Mouse (Mus musculus): ENCODE measurements around the gene Gtpbp3.

DNA sequence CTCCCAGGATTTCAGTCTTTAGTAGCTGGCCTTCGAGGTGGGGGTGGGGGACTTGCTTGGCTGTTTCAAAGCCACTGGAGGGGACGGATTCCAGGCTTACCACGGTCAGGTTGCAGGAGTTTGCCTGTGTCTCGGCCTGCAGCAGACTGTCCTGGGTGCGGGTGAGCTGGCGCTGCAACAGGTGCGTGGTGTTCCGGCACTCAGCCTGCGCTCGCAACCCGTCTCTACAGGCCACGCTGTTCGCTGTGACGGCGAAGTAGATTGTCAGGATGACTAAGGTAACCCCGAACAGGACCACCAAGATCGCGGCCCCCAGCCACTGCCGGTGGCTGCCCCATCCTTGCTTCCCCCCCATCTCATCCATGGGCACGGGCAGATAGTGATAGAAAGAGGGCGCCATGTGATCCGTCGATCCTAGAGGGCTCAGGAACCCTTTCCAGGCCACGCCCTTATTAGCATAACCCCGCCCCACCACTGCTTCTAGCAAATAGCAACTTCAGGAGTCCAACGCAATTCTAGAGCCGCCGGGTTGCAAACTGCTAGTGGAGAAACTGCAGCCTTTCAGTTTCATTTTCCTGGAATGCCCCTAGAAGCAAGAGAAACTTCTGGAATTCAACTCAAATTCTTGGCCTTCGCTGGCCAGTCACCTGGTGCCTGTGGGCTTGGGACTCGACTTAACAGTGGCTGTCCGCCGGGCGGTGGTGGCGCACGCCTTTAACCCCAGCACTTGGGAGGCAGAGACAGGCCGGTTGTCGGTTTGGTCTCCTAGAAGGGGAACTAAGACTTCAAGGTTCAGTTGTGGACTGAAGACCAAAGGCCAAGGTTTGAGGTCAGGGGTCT lies 49.3 kb downstream of the Gtpbp3 start, which contains the start of gene Bst2:
- 0 out of 2 replicates have a peak, but pooled peaks have one; percentile 30 for TF ChIP-seq EP300 (IDR thresholded peaks at IDR 0.05; ENCODE audit: insufficient read depth, low read depth, low read length)
- peak; percentile 76 for TF ChIP-seq POLR2A (IDR thresholded peaks at IDR 0.05; ENCODE audit: insufficient read depth, low read depth, low read length)
